Mouse (Mus musculus): ENCODE data around the gene Borcs6. TPM values are rescaled to one million over a fixed set of nuclear protein-coding genes. Genes with fewer than 3 reads are reported as not detected.

The Borcs6 gene
- total and polyA plus RNA-seq, 3 experiments, result 9.2 to 9.3 TPM; not detected in 1

DNA sequence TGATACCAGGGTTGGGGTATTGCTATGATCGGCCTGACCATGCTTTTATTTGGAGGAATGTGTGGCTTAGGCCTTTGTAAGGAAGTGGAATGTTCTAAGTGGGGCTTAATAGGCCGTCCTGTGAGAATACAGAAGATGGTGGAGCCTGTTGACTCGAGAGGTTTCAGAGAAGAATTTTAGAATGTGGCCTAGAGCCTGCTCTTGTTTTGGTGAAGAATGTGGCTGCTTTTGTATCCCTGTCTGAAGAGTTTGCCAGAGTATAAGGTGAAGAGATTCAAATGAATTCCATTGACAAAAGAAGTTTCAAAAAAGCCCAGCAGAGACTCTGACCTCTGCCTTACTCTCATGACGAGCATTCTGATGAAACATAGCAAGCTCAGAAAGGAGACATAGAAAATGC lies 7.7 kb upstream of the Borcs6 start:
- Histone ChIP-seq H3K9ac (ENCODE audit: control insufficient read depth, low read depth, low read length, poor library complexity, severe bottlenecking) (no peak overlapping the region), H3K27me3 (ENCODE audit: control insufficient read depth in 1 of 2, insufficient read depth in 2 of 2, low read length in 2 of 2) (no peaks in the 10 kb centered on the region), H3K4me1 (ENCODE audit: control insufficient read depth in 1 of 2, insufficient read depth in 2 of 2, low read length in 2 of 2) (peaks cover 0 to 2% of the 10 kb centered on the region in 2 experiments; a peak in 1 of 4 replicates), H3K79me2 (ENCODE audit: control insufficient read depth, insufficient read depth, low read length, poor library complexity) (peaks cover 24% of the 10 kb centered on the region), H3K27ac (ENCODE audit: control insufficient read depth, low read depth, low read length) (no peak overlapping the region), H3K36me3 (ENCODE audit: control insufficient read depth in 1 of 2, insufficient read depth in 2 of 2, low read length in 2 of 2) (peaks cover 4 to 19% of the 10 kb centered on the region in 2 experiments; a peak in 3 of 4 replicates), H3K9me3 (replicated peaks; ENCODE audit: insufficient read depth, low read length) (no peaks in the 10 kb centered on the region), H3K4me3 (ENCODE audit: control insufficient read depth in 1 of 2, insufficient read depth in 1 of 2, low read depth in 2 of 2, low read length in 2 of 2) (no peak overlapping the region)
- TF ChIP-seq MYB (IDR thresholded peaks at IDR 0.05; ENCODE audit: low read depth, low read length), result no peak
- no peak for DNase-seq (ENCODE audit: low read depth, low spot score)

DNA sequence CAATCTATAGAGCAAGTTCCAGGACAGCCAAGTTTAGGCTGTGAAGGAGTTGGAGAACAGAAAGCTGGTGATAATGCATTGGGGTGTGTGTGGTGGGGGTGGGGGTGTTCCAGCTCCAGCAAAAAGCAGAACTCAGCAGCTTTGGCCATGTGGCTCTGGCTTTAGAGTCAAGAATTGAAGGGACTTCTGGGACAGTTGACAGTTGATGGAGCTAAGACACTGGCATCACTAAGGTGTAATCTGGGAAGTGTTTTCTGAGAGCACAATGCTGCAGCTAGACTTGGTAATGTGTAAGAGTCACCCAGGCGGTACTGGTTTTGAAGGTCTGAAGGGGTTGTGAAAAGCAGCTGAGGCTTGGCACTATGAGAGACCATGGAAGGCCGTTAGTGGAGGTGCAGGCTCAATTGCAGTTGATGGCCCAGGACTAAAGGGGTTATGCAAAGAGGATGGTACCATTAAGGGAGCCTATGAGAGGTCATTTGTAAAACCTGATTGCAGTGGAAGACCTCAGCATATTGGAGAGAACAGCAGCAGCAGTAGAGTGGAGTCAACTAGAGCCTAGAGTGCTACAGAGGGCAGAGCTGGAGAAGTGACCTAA lies 6.6 kb upstream of the Borcs6 start:
- Histone ChIP-seq H3K4me3 (ENCODE audit: control insufficient read depth in 1 of 2, insufficient read depth in 1 of 2, low read depth in 2 of 2, low read length in 2 of 2) (no peak overlapping the region), H3K36me3 (ENCODE audit: control insufficient read depth in 1 of 2, insufficient read depth in 2 of 2, low read length in 2 of 2) (peaks cover 3 to 19% of the 10 kb centered on the region in 2 experiments; a peak in 3 of 4 replicates), H3K9me3 (replicated peaks; ENCODE audit: insufficient read depth, low read length) (no peaks in the 10 kb centered on the region), H3K79me2 (ENCODE audit: control insufficient read depth, insufficient read depth, low read length, poor library complexity) (peaks cover 14% of the 10 kb centered on the region), H3K9ac (ENCODE audit: control insufficient read depth, low read depth, low read length, poor library complexity, severe bottlenecking) (no peak overlapping the region), H3K27me3 (ENCODE audit: control insufficient read depth in 1 of 2, insufficient read depth in 2 of 2, low read length in 2 of 2) (no peaks in the 10 kb centered on the region), H3K27ac (ENCODE audit: control insufficient read depth, low read depth, low read length) (no peak overlapping the region), H3K4me1 (ENCODE audit: control insufficient read depth in 1 of 2, insufficient read depth in 2 of 2, low read length in 2 of 2) (no peaks in the 10 kb centered on the region)
- no peak for TF ChIP-seq RCOR1 (IDR thresholded peaks at IDR 0.05; ENCODE audit: low read depth, low read length)
- no peak for DNase-seq (ENCODE audit: low read depth, low spot score)

DNA sequence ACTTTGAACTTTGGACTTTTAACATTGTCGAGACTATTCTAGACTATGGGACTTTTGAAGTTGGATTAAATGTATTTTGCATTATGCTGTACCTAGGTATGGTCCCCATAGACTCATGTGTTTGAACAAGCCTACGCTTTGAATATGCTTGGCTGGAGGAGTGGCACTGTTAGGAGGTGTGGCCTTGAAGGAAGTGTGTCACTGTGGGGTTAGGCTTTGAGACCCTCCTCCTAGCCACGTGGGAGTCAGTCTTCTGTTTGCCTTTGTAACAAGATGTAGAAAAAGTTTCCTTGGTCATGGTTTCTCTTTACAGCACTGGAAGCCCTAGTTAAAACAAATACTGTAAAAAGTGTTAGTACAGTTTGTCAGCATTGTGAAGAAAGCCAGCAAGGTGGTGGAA lies 5.7 kb upstream of the Borcs6 start:
- Histone ChIP-seq H3K9ac (ENCODE audit: control insufficient read depth, low read depth, low read length, poor library complexity, severe bottlenecking) (no peak overlapping the region), H3K4me1 (ENCODE audit: control insufficient read depth in 1 of 2, insufficient read depth in 2 of 2, low read length in 2 of 2) (peaks cover 0 to 6% of the 10 kb centered on the region in 2 experiments; a peak in 1 of 4 replicates), H3K79me2 (ENCODE audit: control insufficient read depth, insufficient read depth, low read length, poor library complexity) (peaks cover 5% of the 10 kb centered on the region), H3K4me3 (ENCODE audit: control insufficient read depth in 1 of 2, insufficient read depth in 1 of 2, low read depth in 2 of 2, low read length in 2 of 2) (no peak overlapping the region), H3K36me3 (ENCODE audit: control insufficient read depth in 1 of 2, insufficient read depth in 2 of 2, low read length in 2 of 2) (peaks cover 6 to 19% of the 10 kb centered on the region in 2 experiments), H3K27me3 (ENCODE audit: control insufficient read depth in 1 of 2, insufficient read depth in 2 of 2, low read length in 2 of 2) (no peaks in the 10 kb centered on the region), H3K9me3 (replicated peaks; ENCODE audit: insufficient read depth, low read length) (no peaks in the 10 kb centered on the region), H3K27ac (ENCODE audit: control insufficient read depth, low read depth, low read length) (no peak overlapping the region)
- TF ChIP-seq CHD2 (IDR thresholded peaks at IDR 0.05; ENCODE audit: low read length), result no peak
- no peak for TF ChIP-seq ZC3H11A (IDR thresholded peaks at IDR 0.05; ENCODE audit: low read depth, low read length)
- DNase-seq (ENCODE audit: low read depth, low spot score), result no peak

DNA sequence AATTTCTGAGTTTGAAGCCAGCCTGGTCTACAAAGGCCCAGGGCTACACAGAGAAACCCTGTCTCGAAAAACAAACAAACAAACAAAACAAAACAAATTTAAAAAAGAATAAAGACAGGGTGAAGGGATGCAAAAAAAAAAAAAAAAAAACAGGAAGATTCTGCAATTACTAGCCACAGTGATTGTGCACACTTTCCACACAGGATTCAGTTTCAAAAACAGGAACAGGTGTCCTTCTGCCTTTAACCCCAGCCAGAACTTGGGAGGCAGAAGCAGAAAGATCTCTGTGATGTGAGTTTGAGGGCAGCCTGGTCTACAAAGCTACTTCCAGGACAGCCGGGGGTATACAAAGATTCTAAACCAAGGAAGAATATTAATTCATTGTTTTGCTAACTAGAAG lies 1.3 kb upstream of the Borcs6 start:
- Histone ChIP-seq H3K9me3 (replicated peaks; ENCODE audit: insufficient read depth, low read length) (no peaks in the 10 kb centered on the region), H3K4me3 (ENCODE audit: control insufficient read depth in 1 of 2, insufficient read depth in 1 of 2, low read depth in 2 of 2, low read length in 2 of 2) (peak overlapping the region; percentile 67 to 88), H3K27ac (ENCODE audit: control insufficient read depth, low read depth, low read length) (no peak overlapping the region), H3K27me3 (ENCODE audit: control insufficient read depth in 1 of 2, insufficient read depth in 2 of 2, low read length in 2 of 2) (no peaks in the 10 kb centered on the region), H3K9ac (ENCODE audit: control insufficient read depth, low read depth, low read length, poor library complexity, severe bottlenecking) (peak overlapping the region; percentile 76), H3K79me2 (ENCODE audit: control insufficient read depth, insufficient read depth, low read length, poor library complexity) (peaks cover 10% of the 10 kb centered on the region; the same call in 1 of the 2 replicates), H3K4me1 (ENCODE audit: control insufficient read depth in 1 of 2, insufficient read depth in 2 of 2, low read length in 2 of 2) (peaks cover 0 to 7% of the 10 kb centered on the region in 2 experiments; a peak in 2 of 4 replicates), H3K36me3 (ENCODE audit: control insufficient read depth in 1 of 2, insufficient read depth in 2 of 2, low read length in 2 of 2) (peaks cover 0 to 6% of the 10 kb centered on the region in 2 experiments; a peak in 2 of 4 replicates)
- DNase-seq (ENCODE audit: low read depth, low spot score), result peak; percentile 24
- TF ChIP-seq NELFE (IDR thresholded peaks at IDR 0.05; ENCODE audit: low read depth, low read length) (no peak), TBP (IDR thresholded peaks at IDR 0.05; ENCODE audit: low read depth, low read length) (no peak), ZNF384 (IDR thresholded peaks at IDR 0.05; ENCODE audit: low read depth, low read length) (peak; percentile 74), NRF1 (IDR thresholded peaks at IDR 0.05; ENCODE audit: insufficient read depth, low read depth, low read length, poor library complexity, severe bottlenecking) (no peak), MXI1 (IDR thresholded peaks at IDR 0.05; ENCODE audit: low read depth, low read length) (no peak)
